Mouse (Mus musculus): ENCODE data around the gene Sumo1. TPM values are rescaled to one million over a fixed set of nuclear protein-coding genes. Genes with fewer than 3 reads are reported as not detected.
"Not testable (repeated sequence)": the region's sequence is repeated elsewhere in the genome, so short reads cannot be mapped to it uniquely, and the experiment has no call there.

The Sumo1 gene
- polyA plus RNA-seq, 1 experiment from 2014 or later = 528 TPM

- no peaks in the 10 kb centered on the region for H3K27me3 ChIP-seq (replicated peaks; ENCODE audit: control insufficient read depth, insufficient read depth, low read length)
- no peak for DNase-seq (ENCODE audit: low spot score)
- H3K36me3 ChIP-seq (ENCODE audit: control insufficient read depth, insufficient read depth, low read length) = peaks cover 36% of the 10 kb centered on the region
- WGBS = 90% methylated on average over 3 of the region's 3 CpGs
- H3K4me1 ChIP-seq (ENCODE audit: control insufficient read depth, insufficient read depth, low read length) = no peaks in the 10 kb centered on the region
- H3K4me3 ChIP-seq (ENCODE audit: low read depth, low read length) = no peak overlapping the region
- no peak overlapping the region for H3K27ac ChIP-seq (ENCODE audit: low read depth, low read length)
- ATAC-seq = no peak
- no peak overlapping the region for H3K9ac ChIP-seq (ENCODE audit: low read length)
- no peak overlapping the region for H3K4me2 ChIP-seq (ENCODE audit: low read length)
- no peaks in the 10 kb centered on the region for H3K9me3 ChIP-seq (replicated peaks; ENCODE audit: control insufficient read depth, low read length)
Measured at GRCm38 (mm10) chr1:59651201-59651819, 19.3 kb downstream of the Sumo1 start.

- peaks cover 31% of the 10 kb centered on the region for H3K36me3 ChIP-seq (ENCODE audit: control insufficient read depth, insufficient read depth, low read length)
- H3K27ac ChIP-seq (ENCODE audit: low read depth, low read length); DNase-seq (ENCODE audit: low spot score); H3K4me1 ChIP-seq (ENCODE audit: control insufficient read depth, insufficient read depth, low read length); H3K27me3 ChIP-seq (replicated peaks; ENCODE audit: control insufficient read depth, insufficient read depth, low read length); H3K9me3 ChIP-seq (replicated peaks; ENCODE audit: control insufficient read depth, low read length); ATAC-seq; H3K9ac ChIP-seq (ENCODE audit: low read length); H3K4me3 ChIP-seq (ENCODE audit: low read depth, low read length); H3K4me2 ChIP-seq (ENCODE audit: low read length): not testable (repeated sequence)
- 93% methylated on average over 2 of the region's 2 CpGs for WGBS
Measured at GRCm38 (mm10) chr1:59646502-59646901, 24.1 kb downstream of the Sumo1 start.

DNA sequence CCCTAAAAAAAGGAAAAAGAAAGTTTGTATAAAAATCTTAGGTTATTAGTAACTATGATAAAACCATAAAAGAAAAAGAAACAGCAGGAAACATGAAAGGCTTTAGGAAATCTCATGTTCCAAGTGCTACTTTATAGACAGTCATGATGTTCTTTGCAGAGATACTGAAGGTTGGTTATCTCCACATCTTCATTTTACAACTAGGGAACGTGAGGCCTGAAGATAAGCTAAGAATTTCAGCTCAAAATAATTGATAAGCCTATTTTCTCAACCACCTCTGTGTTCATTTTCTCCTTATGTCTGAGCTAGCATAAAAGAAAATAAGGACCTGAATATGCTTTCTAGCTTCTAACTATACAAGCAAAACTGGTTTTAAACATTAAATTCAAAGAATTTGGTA lies 28.1 kb downstream of the Sumo1 start:
- no peak for ATAC-seq
- no peaks in the 10 kb centered on the region for H3K27me3 ChIP-seq (replicated peaks; ENCODE audit: control insufficient read depth, insufficient read depth, low read length)
- H3K36me3 ChIP-seq (ENCODE audit: control insufficient read depth, insufficient read depth, low read length) = peaks cover 29% of the 10 kb centered on the region
- no peak overlapping the region for H3K4me2 ChIP-seq (ENCODE audit: low read length)
- H3K4me3 ChIP-seq (ENCODE audit: low read depth, low read length) = no peak overlapping the region
- no peak overlapping the region for H3K9ac ChIP-seq (ENCODE audit: low read length)
- H3K9me3 ChIP-seq (replicated peaks; ENCODE audit: control insufficient read depth, low read length) = no peaks in the 10 kb centered on the region
- 92% methylated on average over 1 of the region's 1 CpGs for WGBS
- DNase-seq (ENCODE audit: low spot score) = no peak
- H3K4me1 ChIP-seq (ENCODE audit: control insufficient read depth, insufficient read depth, low read length) = no peaks in the 10 kb centered on the region
- no peak overlapping the region for H3K27ac ChIP-seq (ENCODE audit: low read depth, low read length)

DNA sequence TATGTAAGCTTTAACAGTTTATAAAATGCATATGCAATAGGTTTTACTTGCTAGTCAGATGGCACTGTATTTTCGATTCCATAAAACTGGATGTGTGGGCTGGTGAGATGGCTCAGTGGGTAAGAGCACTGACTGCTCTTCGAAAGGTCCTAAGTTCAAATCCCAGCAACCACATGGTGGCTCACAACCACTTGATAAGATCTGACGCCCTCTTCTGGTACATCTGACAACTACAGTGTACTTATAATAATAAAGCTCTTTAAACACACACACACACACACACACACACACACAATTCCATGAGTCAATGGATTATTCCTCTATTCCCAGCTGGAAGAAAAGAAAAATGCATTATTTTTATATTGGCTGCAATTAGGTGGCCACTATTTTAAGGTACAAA lies 32.3 kb downstream of the Sumo1 start:
- WGBS = 90% methylated on average over 3 of the region's 3 CpGs
- DNase-seq (ENCODE audit: low spot score) (no peak), ATAC-seq (no peak)
- Histone ChIP-seq H3K4me3 (ENCODE audit: low read depth, low read length) (no peak overlapping the region), H3K4me1 (ENCODE audit: control insufficient read depth, insufficient read depth, low read length) (no peaks in the 10 kb centered on the region), H3K9me3 (replicated peaks; ENCODE audit: control insufficient read depth, low read length) (no peaks in the 10 kb centered on the region), H3K9ac (ENCODE audit: low read length) (no peak overlapping the region), H3K27ac (ENCODE audit: low read depth, low read length) (no peak overlapping the region), H3K4me2 (ENCODE audit: low read length) (no peak overlapping the region), H3K27me3 (replicated peaks; ENCODE audit: control insufficient read depth, insufficient read depth, low read length) (no peaks in the 10 kb centered on the region), H3K36me3 (ENCODE audit: control insufficient read depth, insufficient read depth, low read length) (peaks cover 20% of the 10 kb centered on the region)

GRCm38 (mm10) chr1:59636349-59636748 lies 34.3 kb downstream of the Sumo1 start:
- DNase-seq (ENCODE audit: low spot score) = no peak
- ATAC-seq = no peak

DNA sequence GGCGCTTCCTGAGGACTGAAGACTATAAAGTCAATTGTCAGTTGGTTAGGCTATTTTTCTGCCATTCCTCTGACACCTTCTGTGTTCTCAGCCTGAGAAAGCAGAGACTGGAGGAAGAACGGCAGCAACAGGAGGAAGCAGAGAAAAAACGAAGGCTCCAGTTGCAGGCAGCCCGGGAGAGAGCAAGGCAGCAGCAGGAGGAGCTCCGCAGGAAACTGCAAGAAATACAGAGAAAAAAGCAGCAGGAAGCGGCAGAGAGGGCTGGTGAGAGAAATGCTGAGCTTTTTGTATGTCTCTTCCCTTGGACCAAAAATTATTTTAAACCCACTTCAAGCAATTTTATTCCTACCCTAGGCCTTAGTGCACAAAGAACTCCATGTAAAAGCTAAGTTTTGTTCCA lies 37.6 kb downstream of the Sumo1 start:
- H3K27me3 ChIP-seq (replicated peaks; ENCODE audit: control insufficient read depth, insufficient read depth, low read length) = no peaks in the 10 kb centered on the region
- no peak overlapping the region for H3K9ac ChIP-seq (ENCODE audit: low read length)
- H3K27ac ChIP-seq (ENCODE audit: low read depth, low read length) = no peak overlapping the region
- H3K4me1 ChIP-seq (ENCODE audit: control insufficient read depth, insufficient read depth, low read length) = no peaks in the 10 kb centered on the region
- DNase-seq (ENCODE audit: low spot score) = no peak
- no peaks in the 10 kb centered on the region for H3K36me3 ChIP-seq (ENCODE audit: control insufficient read depth, insufficient read depth, low read length)
- no peak overlapping the region for H3K4me2 ChIP-seq (ENCODE audit: low read length)
- 38% methylated on average over 6 of the region's 6 CpGs for WGBS
- no peak for ATAC-seq
- H3K4me3 ChIP-seq (ENCODE audit: low read depth, low read length) = no peak overlapping the region
- no peaks in the 10 kb centered on the region for H3K9me3 ChIP-seq (replicated peaks; ENCODE audit: control insufficient read depth, low read length)

More at GRCm38 (mm10) chr1:59636349-59636748, 34.3 kb downstream of the Sumo1 start:
- no peaks in the 10 kb centered on the region for H3K4me1 ChIP-seq (ENCODE audit: control insufficient read depth, insufficient read depth, low read length)
- H3K27ac ChIP-seq (ENCODE audit: low read depth, low read length) = no peak overlapping the region
- H3K36me3 ChIP-seq (ENCODE audit: control insufficient read depth, insufficient read depth, low read length) = peaks cover 11% of the 10 kb centered on the region; the same call in 1 of the 2 replicates
- no peaks in the 10 kb centered on the region for H3K9me3 ChIP-seq (replicated peaks; ENCODE audit: control insufficient read depth, low read length)
- WGBS = 81% methylated on average over 1 of the region's 1 CpGs
- H3K4me2 ChIP-seq (ENCODE audit: low read length) = no peak overlapping the region
- H3K27me3 ChIP-seq (replicated peaks; ENCODE audit: control insufficient read depth, insufficient read depth, low read length) = no peaks in the 10 kb centered on the region
- H3K4me3 ChIP-seq (ENCODE audit: low read depth, low read length) = no peak overlapping the region
- no peak overlapping the region for H3K9ac ChIP-seq (ENCODE audit: low read length)

DNA sequence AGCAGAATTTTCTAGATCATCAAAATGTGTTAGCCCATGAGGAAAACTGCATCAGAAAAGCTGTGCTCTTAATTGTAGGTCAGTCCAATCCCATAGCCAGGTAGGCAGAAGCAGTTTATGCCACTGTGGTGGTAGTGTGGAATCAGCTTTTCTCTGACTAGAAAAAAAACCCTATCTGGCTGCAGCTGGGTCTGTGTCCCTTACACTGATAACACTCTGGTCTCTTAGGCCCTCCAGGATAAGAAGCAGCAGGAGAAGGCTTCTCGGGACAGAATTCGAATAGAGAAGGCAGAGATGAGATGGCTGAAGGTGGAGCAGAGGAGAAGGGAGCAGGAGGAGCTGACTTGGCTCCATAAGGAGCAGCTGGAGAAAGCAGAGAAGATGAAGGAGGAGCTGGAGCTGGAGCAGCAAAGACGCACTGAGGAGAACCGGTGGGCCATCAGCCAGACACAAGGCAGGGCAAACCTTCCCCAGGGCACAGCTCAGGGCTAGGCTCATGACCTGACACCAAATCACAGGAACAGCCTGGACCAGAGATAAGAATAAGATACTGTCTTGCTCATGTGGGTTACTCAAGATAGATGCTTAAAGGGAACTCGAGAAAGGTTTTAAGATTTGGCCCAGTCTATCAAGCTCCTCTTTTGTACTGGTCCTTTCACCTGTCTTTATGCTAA lies 38.5 kb downstream of the Sumo1 start:
- 84% methylated on average over 5 of the region's 5 CpGs for WGBS
- no peak for DNase-seq (ENCODE audit: low spot score)
- Histone ChIP-seq H3K36me3 (ENCODE audit: control insufficient read depth, insufficient read depth, low read length) (no peaks in the 10 kb centered on the region), H3K4me2 (ENCODE audit: low read length) (no peak overlapping the region), H3K27ac (ENCODE audit: low read depth, low read length) (no peak overlapping the region), H3K4me1 (ENCODE audit: control insufficient read depth, insufficient read depth, low read length) (no peaks in the 10 kb centered on the region), H3K4me3 (ENCODE audit: low read depth, low read length) (no peak overlapping the region), H3K9ac (ENCODE audit: low read length) (no peak overlapping the region), H3K9me3 (replicated peaks; ENCODE audit: control insufficient read depth, low read length) (no peaks in the 10 kb centered on the region), H3K27me3 (replicated peaks; ENCODE audit: control insufficient read depth, insufficient read depth, low read length) (no peaks in the 10 kb centered on the region)
- no peak for ATAC-seq

- H3K4me2 ChIP-seq (ENCODE audit: low read length); H3K9me3 ChIP-seq (replicated peaks; ENCODE audit: control insufficient read depth, low read length); H3K27me3 ChIP-seq (replicated peaks; ENCODE audit: control insufficient read depth, insufficient read depth, low read length); H3K4me3 ChIP-seq (ENCODE audit: low read depth, low read length); H3K36me3 ChIP-seq (ENCODE audit: control insufficient read depth, insufficient read depth, low read length); H3K27ac ChIP-seq (ENCODE audit: low read depth, low read length); ATAC-seq; DNase-seq (ENCODE audit: low spot score); H3K4me1 ChIP-seq (ENCODE audit: control insufficient read depth, insufficient read depth, low read length); H3K9ac ChIP-seq (ENCODE audit: low read length): not testable (repeated sequence)
- WGBS = 92% methylated on average over 6 of the region's 6 CpGs
Measured at GRCm38 (mm10) chr1:59630356-59630755, 40.3 kb downstream of the Sumo1 start.

DNA sequence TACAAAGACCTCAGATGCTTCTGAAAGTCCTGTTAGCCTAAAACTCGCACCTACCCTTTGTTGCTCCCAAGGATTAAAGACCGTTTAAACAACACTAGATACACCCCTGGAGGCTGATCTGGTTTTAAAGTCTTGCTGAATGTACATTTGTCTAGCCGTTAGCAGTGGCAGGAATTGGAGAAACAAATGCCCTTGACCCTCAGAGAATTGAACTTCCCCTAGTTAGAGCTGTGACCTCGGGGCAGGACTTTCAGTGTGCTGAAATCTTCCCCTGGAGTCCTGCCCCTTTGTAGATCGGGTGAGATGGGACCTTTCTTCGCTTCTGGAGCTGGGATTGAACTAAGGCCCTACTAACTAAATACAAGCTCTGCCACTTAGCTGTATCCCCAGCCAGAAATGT lies 41.4 kb downstream of the Sumo1 start:
- H3K9ac ChIP-seq (ENCODE audit: low read length) = no peak overlapping the region
- no peak overlapping the region for H3K4me3 ChIP-seq (ENCODE audit: low read depth, low read length)
- 0 out of 2 replicates have a peak, but pooled peaks cover 2% of the 10 kb centered on the region for H3K4me1 ChIP-seq (ENCODE audit: control insufficient read depth, insufficient read depth, low read length)
- ATAC-seq = no peak
- H3K9me3 ChIP-seq (replicated peaks; ENCODE audit: control insufficient read depth, low read length) = no peaks in the 10 kb centered on the region
- no peaks in the 10 kb centered on the region for H3K36me3 ChIP-seq (ENCODE audit: control insufficient read depth, insufficient read depth, low read length)
- H3K27ac ChIP-seq (ENCODE audit: low read depth, low read length) = no peak overlapping the region
- H3K27me3 ChIP-seq (replicated peaks; ENCODE audit: control insufficient read depth, insufficient read depth, low read length) = no peaks in the 10 kb centered on the region
- 44% methylated on average over 6 of the region's 6 CpGs for WGBS
- no peak for DNase-seq (ENCODE audit: low spot score)
- no peak overlapping the region for H3K4me2 ChIP-seq (ENCODE audit: low read length)
